Mouse (Mus musculus) lung, embryonic 14.5 days (tissue): ENCODE measurements around the gene Lmx1a. TPM values are rescaled to one million over a fixed set of nuclear protein-coding genes. Genes with fewer than 3 reads are reported as not detected.

ENCODE experiments used
- ATAC-seq: fragments of 200-750 bp; cut with Nextera tagmentation; 2 replicates; pipeline ENCODE4 v1.8.0; 2017; ENCODE audit warnings: mild to moderate bottlenecking, moderate TSS enrichment, moderate library complexity; ENCODE audit not compliant: insufficient read depth
- DNase-seq: peaks from one replicate; pipeline ENCODE4 v3.0.0-alpha.2; 2015
- H3K27ac ChIP-seq: fragments of 300-500 bp; sonication (generic); 2 replicates; pipeline ENCODE4 v1.5.1; 2014; ENCODE audit warnings: low read depth, mild to moderate bottlenecking, moderate library complexity
- H3K27me3 ChIP-seq: fragments of 300-500 bp; sonication (generic); 2 replicates; pipeline ENCODE4 v1.6.1; 2014; ENCODE audit warnings: low read length, control low read depth; ENCODE audit not compliant: insufficient read depth
- H3K36me3 ChIP-seq: fragments of 300-500 bp; sonication (generic); 2 replicates; pipeline ENCODE4 v1.6.1; 2014; ENCODE audit warnings: control low read depth; ENCODE audit not compliant: insufficient read depth
- H3K4me1 ChIP-seq: fragments of 300-500 bp; sonication (generic); 2 replicates; pipeline ENCODE4 v1.6.1; 2014; ENCODE audit warnings: antibody characterized with exemption, control low read depth; ENCODE audit not compliant: insufficient read depth
- H3K4me2 ChIP-seq: fragments of 300-500 bp; sonication (generic); 2 replicates; pipeline ENCODE4 v1.6.1; 2014; ENCODE audit warnings: mild to moderate bottlenecking
- H3K4me3 ChIP-seq: fragments of 300-500 bp; sonication (generic); 2 replicates; pipeline ENCODE4 v1.5.1; 2014; ENCODE audit warnings: low read depth, low read length
- H3K9ac ChIP-seq: fragments of 300-500 bp; sonication (generic); 2 replicates; pipeline ENCODE4 v1.6.1; 2014
- H3K9me3 ChIP-seq: fragments of 300-500 bp; sonication (generic); 2 replicates; pipeline ENCODE4 v1.6.1; 2016; ENCODE audit warnings: low read depth, low read length, control low read depth
- CTCF ChIP-seq: IDR thresholded peaks from 2 replicates; pipeline ENCODE4 v1.5.1; 2016; ENCODE audit warnings: antibody characterized with exemption, low read depth
- WGBS: fragments of 180-500 bp; shearing (Covaris S2); extraction: QIAGEN DNeasy Blood & Tissue Kit; methylation state at CpG from one replicate; pipeline ENCODE4 v1.1.7; 2014; 5-methylcytosine and 5-hydroxymethylcytosine counted together
- polyA plus RNA-seq: library from polyadenylated mRNA; unstranded; fragments of >200 nt; fragmentation: Nextera tagmentation; extraction: Ambion mirVana; gene quantifications from 2 replicates; pipeline ENCODE4 v1.2.1, GENCODE M21; 2014

The Lmx1a gene
- polyA plus RNA-seq, 1 experiment from 2014 or later: not detected

DNA sequence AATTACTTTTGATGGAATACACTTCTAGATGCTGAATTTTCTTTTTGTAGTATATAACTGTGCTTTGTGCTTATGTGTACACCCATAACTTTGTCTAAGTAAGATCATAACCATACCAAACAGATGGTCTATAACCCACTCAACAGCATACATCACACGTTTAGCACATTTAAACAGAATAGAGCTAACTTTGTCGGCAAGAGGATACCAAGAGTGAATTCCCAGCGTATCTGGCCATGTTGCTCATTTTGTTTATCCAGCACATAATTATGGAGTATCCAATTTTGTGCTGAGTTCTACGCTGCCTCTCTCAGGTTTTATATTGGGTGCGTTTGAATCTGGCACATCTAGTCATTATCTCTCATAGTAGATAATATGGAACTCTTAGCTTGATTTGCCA, 196.7 kb downstream of the Lmx1a start:
- H3K4me3 ChIP-seq: no peak overlapping the region
- H3K27me3 ChIP-seq: no peaks in the 10 kb centered on the region
- no peak for DNase-seq
- H3K4me2 ChIP-seq: no peak overlapping the region
- H3K9me3 ChIP-seq: no peaks in the 10 kb centered on the region
- no peak for TF ChIP-seq CTCF
- H3K9ac ChIP-seq: no peak overlapping the region
- H3K27ac ChIP-seq: no peak overlapping the region
- no peaks in the 10 kb centered on the region for H3K36me3 ChIP-seq
- H3K4me1 ChIP-seq: no peaks in the 10 kb centered on the region
- 78% methylated on average over 5 of the region's 5 CpGs for WGBS
- ATAC-seq: no peak

DNA sequence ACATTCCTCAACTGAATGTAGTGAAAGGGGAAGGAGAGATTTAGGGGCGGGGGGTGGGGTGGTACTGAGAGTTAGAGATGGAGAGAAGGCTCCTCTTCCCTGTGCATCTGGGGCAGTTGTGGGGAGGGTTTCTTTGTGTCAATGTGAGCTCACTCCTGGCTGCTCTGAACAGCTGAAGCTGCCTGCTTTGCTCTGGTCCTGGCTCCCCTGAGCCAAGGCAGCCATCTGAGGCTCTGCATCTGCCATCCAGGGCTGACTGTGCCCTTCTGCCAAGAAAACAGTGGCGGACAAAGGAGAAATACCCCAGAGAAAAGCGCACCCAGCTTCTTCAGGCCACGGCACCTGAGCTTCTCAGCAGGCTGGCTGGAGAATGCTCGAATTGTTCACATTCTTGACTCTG, 199.1 kb downstream of the Lmx1a start:
- Histone ChIP-seq H3K4me1 (no peaks in the 10 kb centered on the region), H3K4me2 (peak overlapping the region; percentile 57), H3K27ac (no peak overlapping the region), H3K9me3 (no peaks in the 10 kb centered on the region), H3K4me3 (no peak overlapping the region), H3K36me3 (no peaks in the 10 kb centered on the region), H3K9ac (no peak overlapping the region), H3K27me3 (no peaks in the 10 kb centered on the region)
- no peak for TF ChIP-seq CTCF
- no peak for DNase-seq
- 52% methylated on average over 5 of the region's 5 CpGs for WGBS
- no peak for ATAC-seq

DNA sequence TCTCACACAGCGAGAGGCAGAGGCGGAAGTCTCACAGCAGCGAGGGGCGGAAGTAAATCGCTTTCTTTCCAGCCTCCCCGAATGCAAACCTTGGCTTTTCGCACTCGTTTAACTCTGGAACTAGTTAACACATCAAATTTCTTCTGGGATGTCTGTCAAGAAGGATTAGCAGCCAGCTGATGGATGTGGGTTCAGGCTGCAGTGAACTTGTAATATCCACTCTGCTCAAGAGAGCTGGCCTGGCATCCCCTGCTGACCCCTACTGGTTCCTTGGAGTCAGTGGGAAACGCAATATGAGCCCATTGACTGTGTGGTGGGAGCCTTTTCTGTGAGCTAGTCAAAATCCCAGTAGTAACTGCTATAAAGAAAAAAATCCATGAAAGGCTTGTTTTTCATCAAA, 199.8 kb downstream of the Lmx1a start:
- Histone ChIP-seq H3K9me3 (no peaks in the 10 kb centered on the region), H3K27me3 (no peaks in the 10 kb centered on the region), H3K9ac (no peak overlapping the region), H3K36me3 (no peaks in the 10 kb centered on the region), H3K4me3 (peak overlapping the region; percentile 23), H3K27ac (no peak overlapping the region), H3K4me2 (peak overlapping the region; percentile 57), H3K4me1 (no peaks in the 10 kb centered on the region)
- ATAC-seq (peak; percentile 69; the same call in 1 of the 2 replicates), DNase-seq (peak; percentile 57)
- peak; percentile 67 for TF ChIP-seq CTCF
- 9% methylated on average over 9 of the region's 9 CpGs for WGBS

DNA sequence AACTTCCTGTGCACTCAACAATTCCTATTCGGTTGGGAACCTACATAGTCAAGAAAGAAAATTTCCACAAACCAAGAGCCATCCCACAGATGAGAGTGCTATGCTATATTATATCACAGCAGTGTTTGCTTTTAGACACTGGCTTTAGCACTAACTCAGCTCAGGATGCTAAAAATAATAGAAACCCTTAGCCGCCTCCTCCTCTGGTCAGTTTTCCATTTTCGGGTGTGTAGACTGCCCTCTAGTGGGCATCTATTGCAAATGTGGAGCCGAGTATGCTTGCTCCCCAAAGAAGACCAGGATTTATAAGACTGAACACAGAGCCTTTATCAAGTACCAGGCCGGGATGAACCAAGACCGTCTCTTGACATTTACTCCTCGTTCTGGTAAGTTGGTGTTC, 207.2 kb downstream of the Lmx1a start:
- peak; percentile 62 for ATAC-seq
- WGBS: 33% methylated on average over 7 of the region's 7 CpGs
- H3K27me3 ChIP-seq: no peaks in the 10 kb centered on the region
- H3K4me1 ChIP-seq: no peaks in the 10 kb centered on the region
- H3K9ac ChIP-seq: no peak overlapping the region
- no peak overlapping the region for H3K27ac ChIP-seq
- TF ChIP-seq CTCF: peak; percentile 73
- H3K4me3 ChIP-seq: no peak overlapping the region
- peak; percentile 86 for DNase-seq
- no peaks in the 10 kb centered on the region for H3K9me3 ChIP-seq
- no peak overlapping the region for H3K4me2 ChIP-seq
- no peaks in the 10 kb centered on the region for H3K36me3 ChIP-seq

Other genes with a start within 250 kb of the Lmx1a start
- 0.43 and 0.96 TPM in 2 replicates for gene Lrrc52, start 222.5 kb upstream of the Lmx1a start, polyA plus RNA-seq
- gene Rxrg, start 90.9 kb upstream of the Lmx1a start, polyA plus RNA-seq: 0.72 and 0.84 TPM in 2 replicates